Mouse (Mus musculus): Measurements from ENCODE around the gene Arhgef33. TPM values are rescaled to one million over a fixed set of nuclear protein-coding genes. Genes with fewer than 3 reads are reported as not detected.
A peak's percentile ranks its signal among the peaks of the same experiment; 100 is the strongest.
"Not testable (repeated sequence)": the region's sequence is repeated elsewhere in the genome, so short reads cannot be mapped to it uniquely, and the experiment has no call there.

Gene Arhgef33
- polyA plus RNA-seq, 1 experiment from 2014 or later = 0.16 TPM

GRCm38 (mm10) chr17:80346591-80347125 lies 39.5 kb downstream of the Arhgef33 start:
- no peaks in the 10 kb centered on the region for H3K36me3 ChIP-seq
- H3K4me1 ChIP-seq (replicated peaks) = no peaks in the 10 kb centered on the region
- no peaks in the 10 kb centered on the region for H3K27me3 ChIP-seq
- no peak overlapping the region for H3K9ac ChIP-seq
- ATAC-seq (ENCODE audit: low read depth) (no peak), DNase-seq (no peak)
- 65% methylated on average over 11 of the region's 11 CpGs for WGBS (ENCODE audit: insufficient replicate concordance)
- H3K4me2 ChIP-seq = no peak overlapping the region
- no peak overlapping the region for H3K27ac ChIP-seq
- no peaks in the 10 kb centered on the region for H3K9me3 ChIP-seq (replicated peaks)
- H3K4me3 ChIP-seq (replicated peaks) = no peak overlapping the region

DNA sequence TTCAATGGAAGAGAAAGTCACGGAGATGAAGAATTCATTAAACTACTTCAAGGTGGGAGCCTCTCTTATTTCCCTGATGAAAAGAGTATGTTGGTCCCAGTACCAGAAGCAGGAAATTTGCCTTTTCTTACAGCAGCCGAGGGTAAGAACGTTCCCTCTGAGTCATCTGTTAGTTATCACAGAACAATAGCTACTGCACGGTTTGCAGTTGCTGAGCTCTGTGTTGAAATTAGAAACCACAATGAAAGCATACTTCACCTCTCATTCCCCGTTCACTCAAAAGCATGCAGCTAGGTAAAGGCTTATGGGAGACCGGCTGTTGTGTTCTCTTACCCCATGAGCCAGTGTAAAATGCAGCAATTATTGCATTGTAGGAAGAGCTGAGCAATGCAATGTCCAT lies 40.0 kb downstream of the Arhgef33 start:
- H3K4me1 ChIP-seq (replicated peaks) = no peaks in the 10 kb centered on the region
- WGBS (ENCODE audit: insufficient replicate concordance) = 51% methylated on average over 6 of the region's 6 CpGs
- ATAC-seq (ENCODE audit: low read depth) = no peak

DNA sequence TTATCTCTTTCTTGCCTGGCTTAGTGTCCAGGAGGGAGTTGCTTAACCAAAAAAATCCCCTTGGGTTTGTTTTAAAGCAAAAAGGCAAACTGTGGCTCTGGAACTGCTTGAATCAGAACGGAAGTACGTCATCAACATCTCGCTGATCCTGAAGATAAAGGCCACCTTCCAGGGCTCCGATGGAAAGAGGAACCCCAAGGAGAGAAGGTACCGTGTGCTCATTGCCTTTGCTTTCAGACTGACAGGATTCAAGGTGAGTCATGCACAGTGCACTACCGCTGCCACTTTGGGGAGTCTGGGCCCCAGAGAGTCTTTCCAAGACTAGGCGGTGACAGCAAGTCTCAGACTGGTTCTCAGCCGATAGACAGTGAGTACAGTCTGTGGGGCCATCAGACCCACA lies 53.0 kb downstream of the Arhgef33 start:
- Histone ChIP-seq H3K27me3 (no peaks in the 10 kb centered on the region), H3K4me3 (replicated peaks) (no peak overlapping the region), H3K9ac (no peak overlapping the region), H3K36me3 (no peaks in the 10 kb centered on the region), H3K9me3 (replicated peaks) (no peaks in the 10 kb centered on the region), H3K4me1 (replicated peaks) (no peaks in the 10 kb centered on the region), H3K4me2 (no peak overlapping the region), H3K27ac (no peak overlapping the region)
- 69% methylated on average over 8 of the region's 8 CpGs for WGBS (ENCODE audit: insufficient replicate concordance)
- ATAC-seq (ENCODE audit: low read depth) (no peak), DNase-seq (no peak)

More for the DNA sequence above, 40.0 kb downstream of the Arhgef33 start:
- Histone ChIP-seq H3K4me3 (replicated peaks) (no peak overlapping the region), H3K4me2 (no peak overlapping the region), H3K9ac (no peak overlapping the region), H3K9me3 (replicated peaks) (no peaks in the 10 kb centered on the region), H3K36me3 (no peaks in the 10 kb centered on the region), H3K27ac (no peak overlapping the region), H3K27me3 (no peaks in the 10 kb centered on the region)
- no peak for DNase-seq

DNA sequence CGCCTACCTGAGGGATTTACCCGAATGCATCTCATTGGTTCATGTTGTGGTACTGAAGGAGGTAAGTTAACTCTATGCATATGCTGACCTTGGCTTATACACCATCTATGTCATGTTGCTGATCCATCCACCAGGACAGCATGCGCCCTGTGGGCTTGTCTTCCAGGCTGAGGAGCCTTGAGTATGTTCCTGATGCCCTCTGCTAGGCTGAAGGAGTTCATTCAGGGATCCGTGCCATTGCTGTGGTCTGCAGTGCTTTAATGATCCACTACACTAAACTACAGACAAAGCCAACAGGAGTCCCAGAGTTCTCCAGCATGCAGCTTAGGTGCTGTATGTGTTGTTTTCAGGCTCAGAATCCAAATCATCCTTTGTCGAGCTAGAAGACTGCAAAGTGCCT lies 60.1 kb downstream of the Arhgef33 start:
- DNase-seq (no peak), ATAC-seq (ENCODE audit: low read depth) (no peak)
- Histone ChIP-seq H3K9me3 (replicated peaks) (no peaks in the 10 kb centered on the region), H3K4me1 (replicated peaks) (no peaks in the 10 kb centered on the region), H3K4me2 (no peak overlapping the region), H3K4me3 (replicated peaks) (no peak overlapping the region), H3K27me3 (peaks cover 7% of the 10 kb centered on the region), H3K9ac (no peak overlapping the region), H3K36me3 (no peaks in the 10 kb centered on the region), H3K27ac (no peak overlapping the region)
- WGBS (ENCODE audit: insufficient replicate concordance) = 67% methylated on average over 5 of the region's 5 CpGs

DNA sequence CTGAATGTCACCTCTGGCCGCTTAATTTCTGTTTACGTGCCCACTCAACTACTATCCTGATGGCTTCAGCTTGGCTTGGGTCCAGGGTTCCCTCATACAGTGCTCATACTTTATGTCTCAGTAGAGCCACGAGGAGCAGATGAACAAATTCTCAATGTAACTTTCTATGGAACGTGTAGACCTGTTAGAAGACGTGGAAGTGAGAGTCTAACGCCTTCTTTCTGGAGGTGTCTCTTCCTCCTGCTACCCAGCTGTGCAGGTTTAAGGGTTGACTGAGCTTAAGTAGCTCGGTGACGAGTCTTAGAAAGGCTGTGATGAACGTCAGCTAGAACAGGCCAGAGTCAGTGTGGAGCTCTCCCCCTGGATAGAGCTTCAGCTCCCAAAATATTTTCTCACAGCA lies 61.4 kb downstream of the Arhgef33 start:
- 64% methylated on average over 9 of the region's 9 CpGs for WGBS (ENCODE audit: insufficient replicate concordance)
- peaks cover 21% of the 10 kb centered on the region for H3K27me3 ChIP-seq
- H3K4me1 ChIP-seq (replicated peaks) = peaks cover 10% of the 10 kb centered on the region
- ATAC-seq (ENCODE audit: low read depth) (no peak), DNase-seq (no peak)
- no peaks in the 10 kb centered on the region for H3K9me3 ChIP-seq (replicated peaks)
- no peak overlapping the region for H3K4me3 ChIP-seq (replicated peaks)
- no peak overlapping the region for H3K27ac ChIP-seq
- no peaks in the 10 kb centered on the region for H3K36me3 ChIP-seq
- no peak overlapping the region for H3K9ac ChIP-seq
- H3K4me2 ChIP-seq = no peak overlapping the region

GRCm38 (mm10) chr17:80372989-80373725 lies 66.0 kb downstream of the Arhgef33 start, which contains the start of gene Gm10190:
TSS of gene Gm10190 (minus strand) at chr17:80373541.
- peak within 1 kb of the TSS; percentile 63 for H3K9ac ChIP-seq
- ATAC-seq (ENCODE audit: low read depth) (peak; percentile 96), DNase-seq (peak; percentile 79)
- H3K4me3 ChIP-seq (replicated peaks) = peak within 1 kb of the TSS; percentile 54
- 3% methylated on average over 102 of the region's 102 CpGs for WGBS (ENCODE audit: insufficient replicate concordance)
- H3K27me3 ChIP-seq = peaks cover 44% of the 10 kb centered on the region
- no peaks in the 10 kb centered on the region for H3K36me3 ChIP-seq
- peak within 1 kb of the TSS; percentile 70 for H3K4me2 ChIP-seq
- no peaks in the 10 kb centered on the region for H3K9me3 ChIP-seq (replicated peaks)
- no peak within 1 kb of the TSS for H3K27ac ChIP-seq
- H3K4me1 ChIP-seq (replicated peaks) = peaks cover 13% of the 10 kb centered on the region

DNA sequence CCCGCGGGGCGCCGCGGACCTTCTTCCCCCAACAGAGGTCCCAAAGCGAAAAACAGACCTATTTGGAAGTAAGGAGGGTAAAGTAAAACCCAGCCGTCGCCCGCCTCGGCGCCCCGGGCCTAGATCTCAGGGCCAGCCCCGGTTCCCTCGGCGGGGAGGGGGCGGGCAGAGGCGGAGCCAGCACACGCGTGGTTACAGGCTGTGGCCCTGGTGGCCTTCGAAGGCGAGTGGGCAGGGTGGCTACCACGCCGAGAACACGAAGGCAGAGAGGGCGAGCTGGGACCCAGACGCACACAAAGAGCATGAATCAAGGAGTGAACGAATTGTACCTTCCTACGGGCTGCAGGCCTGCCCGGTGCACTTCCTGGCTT lies 66.5 kb downstream of the Arhgef33 start:
- Histone ChIP-seq H3K4me3 (replicated peaks) (peak overlapping the region; percentile 54), H3K36me3 (no peaks in the 10 kb centered on the region), H3K9ac (peak overlapping the region; percentile 63), H3K27ac (no peak overlapping the region), H3K9me3 (replicated peaks) (no peaks in the 10 kb centered on the region), H3K4me1 (replicated peaks) (peaks cover 13% of the 10 kb centered on the region), H3K4me2 (peak overlapping the region; percentile 70), H3K27me3 (peaks cover 44% of the 10 kb centered on the region)
- 23% methylated on average over 29 of the region's 29 CpGs for WGBS (ENCODE audit: insufficient replicate concordance)
- ATAC-seq (ENCODE audit: low read depth) = peak; percentile 59
- no peak for DNase-seq

- not testable (repeated sequence) for H3K4me3 ChIP-seq (replicated peaks); H3K9me3 ChIP-seq (replicated peaks); ATAC-seq (ENCODE audit: low read depth)
These were observed 71.2 kb downstream of the Arhgef33 start for GRCm38 (mm10) chr17:80378386-80378785.

DNA sequence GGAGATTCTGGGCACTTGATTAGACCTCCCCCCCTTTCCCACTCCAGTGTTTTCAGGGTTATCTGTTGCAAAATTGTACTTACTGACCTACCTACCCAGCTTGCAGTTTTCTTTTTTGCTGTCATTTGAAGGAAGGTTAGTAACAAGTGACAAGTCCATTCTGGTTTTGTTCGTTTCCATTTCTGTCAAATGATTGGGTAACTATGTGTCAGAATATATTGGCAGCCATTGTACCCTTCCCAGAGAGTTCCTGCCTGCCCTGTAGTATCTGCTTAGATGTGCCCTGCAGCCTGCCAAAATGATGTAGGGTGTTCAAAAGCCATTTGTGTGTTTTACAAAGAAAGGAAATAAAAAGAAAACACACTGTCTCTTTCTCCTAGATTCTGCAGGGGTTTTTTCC lies 78.5 kb downstream of the Arhgef33 start:
- H3K4me3 ChIP-seq (replicated peaks) = no peak overlapping the region
- H3K4me2 ChIP-seq = no peak overlapping the region
- DNase-seq (no peak), ATAC-seq (ENCODE audit: low read depth) (no peak)
- WGBS (ENCODE audit: insufficient replicate concordance) = 29% methylated on average over 1 of the region's 1 CpGs
- no peaks in the 10 kb centered on the region for H3K4me1 ChIP-seq (replicated peaks)
- H3K36me3 ChIP-seq = no peaks in the 10 kb centered on the region
- H3K9me3 ChIP-seq (replicated peaks) = no peaks in the 10 kb centered on the region
- H3K9ac ChIP-seq = no peak overlapping the region
- H3K27me3 ChIP-seq = 0 out of 2 replicates have a peak, but pooled peaks cover 3% of the 10 kb centered on the region
- H3K27ac ChIP-seq = no peak overlapping the region

More at GRCm38 (mm10) chr17:80378386-80378785, 71.2 kb downstream of the Arhgef33 start:
- not testable (repeated sequence) for H3K9ac ChIP-seq; H3K36me3 ChIP-seq; H3K27ac ChIP-seq; DNase-seq; H3K4me2 ChIP-seq; H3K4me1 ChIP-seq (replicated peaks)
- H3K27me3 ChIP-seq = peaks cover 26% of the 10 kb centered on the region

DNA sequence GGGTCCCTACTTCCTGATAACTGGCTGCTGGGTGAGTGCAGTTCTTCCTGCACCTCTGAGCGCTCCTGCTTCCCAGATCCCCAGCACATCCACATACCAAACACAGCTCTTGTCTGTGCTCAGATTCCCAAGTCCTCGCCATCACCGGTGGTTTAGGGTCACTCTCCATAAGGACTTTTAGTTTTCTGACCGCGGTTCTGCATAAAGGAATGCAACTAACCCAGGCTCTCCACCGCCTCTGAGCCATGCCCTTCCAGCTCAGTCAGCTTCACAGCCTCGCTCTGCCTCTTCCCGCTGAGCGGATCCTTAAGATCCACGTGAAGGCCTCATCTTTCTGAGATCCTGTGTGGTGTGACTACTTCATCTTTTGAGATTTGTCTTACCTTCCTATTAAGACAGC lies 82.8 kb downstream of the Arhgef33 start:
- 61% methylated on average over 10 of the region's 10 CpGs for WGBS (ENCODE audit: insufficient replicate concordance)
- no peak for ATAC-seq (ENCODE audit: low read depth)
- Histone ChIP-seq H3K27me3 (0 out of 2 replicates have a peak, but pooled peaks cover 3% of the 10 kb centered on the region), H3K36me3 (no peaks in the 10 kb centered on the region), H3K9me3 (replicated peaks) (no peaks in the 10 kb centered on the region), H3K4me1 (replicated peaks) (peaks cover 8% of the 10 kb centered on the region), H3K4me2 (no peak overlapping the region), H3K9ac (no peak overlapping the region), H3K4me3 (replicated peaks) (no peak overlapping the region), H3K27ac (no peak overlapping the region)
- no peak for DNase-seq

DNA sequence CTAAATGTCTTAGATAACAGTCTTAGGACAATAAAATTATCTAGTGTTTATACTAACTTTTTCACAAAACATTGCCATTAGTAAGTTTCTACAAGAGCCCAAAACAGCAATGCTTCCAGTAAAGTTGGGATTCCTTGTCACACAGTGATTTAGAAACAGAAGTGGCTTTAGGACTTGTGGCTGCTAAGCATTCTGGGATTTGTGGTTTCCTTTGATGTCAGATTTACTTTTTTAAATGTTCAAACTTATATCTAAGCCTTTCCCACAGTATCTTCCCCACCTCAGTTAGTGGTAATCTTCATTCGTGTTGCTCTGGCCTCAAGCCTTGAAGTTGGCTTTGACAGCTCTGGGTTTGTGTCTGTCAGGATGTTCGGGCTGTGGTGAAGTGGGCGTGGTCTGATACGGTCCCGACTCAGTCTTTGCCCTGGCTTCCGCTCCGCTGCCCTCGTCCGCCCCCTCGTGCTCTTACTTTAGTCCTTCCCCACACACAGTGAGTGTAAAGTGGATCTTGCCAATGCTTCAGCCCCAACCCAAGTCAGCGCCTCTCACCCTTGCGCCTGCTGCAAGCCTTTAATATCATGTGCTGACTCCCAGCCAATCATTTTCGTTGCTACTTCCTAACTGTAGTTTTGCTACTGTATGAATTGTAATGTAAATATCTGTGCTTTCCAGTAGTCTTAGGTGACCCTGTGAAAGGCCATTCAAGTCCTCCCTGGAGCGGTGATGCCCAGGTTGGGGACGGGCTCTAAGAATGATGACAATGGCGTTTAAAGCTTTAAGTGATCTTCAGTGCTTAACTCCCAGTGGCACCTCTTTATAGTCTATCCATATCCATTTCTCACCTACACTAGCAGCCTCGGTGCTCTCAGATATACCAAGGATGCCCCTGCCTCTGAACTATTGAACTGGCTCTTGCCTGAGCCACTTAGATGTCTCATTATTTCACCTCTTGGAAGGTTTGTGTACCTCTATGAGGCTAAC lies 84.5 kb downstream of the Arhgef33 start:
- peak; percentile 82 for ATAC-seq (ENCODE audit: low read depth)
- Histone ChIP-seq H3K27ac (no peak overlapping the region), H3K9ac (peak overlapping the region; percentile 45), H3K36me3 (no peaks in the 10 kb centered on the region), H3K9me3 (replicated peaks) (no peaks in the 10 kb centered on the region), H3K4me1 (replicated peaks) (peaks cover 8% of the 10 kb centered on the region), H3K27me3 (0 out of 2 replicates have a peak, but pooled peaks cover 3% of the 10 kb centered on the region), H3K4me3 (replicated peaks) (peak overlapping the region; percentile 44), H3K4me2 (peak overlapping the region; percentile 64)
- peak; percentile 33 for DNase-seq
- WGBS (ENCODE audit: insufficient replicate concordance) = 14% methylated on average over 17 of the region's 17 CpGs
